Comparison of ENCODE assay signal across 13 mouse cellular contexts in the genomic region with DNA sequence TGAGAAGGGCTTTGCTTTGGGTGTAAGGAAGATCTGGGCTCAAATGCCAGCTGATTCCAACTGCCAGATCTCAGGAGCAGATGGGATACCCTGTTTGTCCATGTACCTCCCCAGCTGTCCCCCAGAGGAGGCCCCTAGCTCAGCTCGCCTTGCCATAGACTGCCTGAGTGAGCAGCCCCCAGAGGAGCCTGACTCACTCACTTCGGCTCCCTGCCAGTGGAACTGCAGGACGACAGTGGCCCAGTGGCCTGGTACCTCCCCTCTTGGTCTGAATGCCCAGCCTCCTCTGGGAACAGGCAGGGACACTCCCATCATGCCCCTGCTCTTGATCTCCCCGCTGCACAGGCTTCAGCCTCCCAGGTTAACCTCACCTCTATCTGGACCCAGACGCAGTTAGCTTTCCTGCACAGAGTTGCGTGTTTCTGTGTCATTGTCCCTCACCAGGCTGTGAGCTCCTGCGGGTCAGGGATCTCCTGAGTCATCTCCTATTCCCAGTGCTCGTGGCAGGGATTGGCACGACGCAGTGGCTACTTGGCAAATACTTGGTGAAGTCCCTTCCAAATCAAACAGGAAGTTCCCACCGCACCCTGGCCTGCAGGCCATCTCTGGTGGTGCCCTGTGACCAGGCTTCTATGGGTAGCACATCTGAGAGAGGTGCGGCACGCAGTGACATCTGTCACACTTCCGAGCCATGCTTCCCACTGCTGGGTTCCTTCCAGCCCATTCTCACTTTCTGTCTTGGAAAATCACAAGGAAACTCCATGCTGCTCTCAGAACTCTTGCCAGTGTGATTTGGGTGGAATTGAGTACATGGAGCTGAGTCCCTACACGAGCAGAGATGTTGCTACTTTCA. TPM values are rescaled to one million over a fixed set of nuclear protein-coding genes. Genes with fewer than 3 reads are reported as not detected.
DNase-seq lines count a peak whose midpoint lies in the region; ATAC-seq and TF ChIP-seq lines count a peak whose summit lies in the region.
"Had no signal": no experiment of that assay in that cellular context is flagged by ENCODE, and none has a peak within 500 bp of the region (broad histone marks: within the 10 kb centered on the region; RNA-seq: fewer than 3 reads in every experiment).

No protein-coding gene starts in this region.

- no peaks in the 10 kb centered on the region; the same call in 1 of the 2 replicates for H3K36me3 ChIP-seq in forebrain, postnatal 0 days (ENCODE audit: insufficient read depth)
- no peaks in the 10 kb centered on the region for H3K36me3 ChIP-seq in forebrain, embryonic 11.5 days (ENCODE audit: control insufficient read depth, insufficient read depth, low read length)
- H3K36me3 ChIP-seq: kidney, embryonic 15.5 days; stomach, embryonic 15.5 days had no signal

- H3K9ac ChIP-seq in forebrain, postnatal 0 days: no peak overlapping the region
- H3K9ac ChIP-seq in forebrain, embryonic 11.5 days (ENCODE audit: low read length): no peak overlapping the region
- H3K9ac ChIP-seq: kidney, embryonic 15.5 days; stomach, embryonic 15.5 days had no signal

- H3K27me3 ChIP-seq in forebrain, postnatal 0 days (ENCODE audit: insufficient read depth, low read length): no peaks in the 10 kb centered on the region
- no peaks in the 10 kb centered on the region for H3K27me3 ChIP-seq in forebrain, embryonic 11.5 days (ENCODE audit: control insufficient read depth, insufficient read depth, low read length)
- H3K27me3 ChIP-seq: kidney, embryonic 15.5 days; stomach, embryonic 15.5 days had no signal

- ATAC-seq in forebrain, postnatal 0 days: no peak
- no peak for ATAC-seq in forebrain, embryonic 11.5 days (replicated peaks; ENCODE audit: low FRiP score)

- peak; percentile 44 for DNase-seq in forebrain, postnatal 0 days
- no peak for DNase-seq in forebrain, embryonic 11.5 days (ENCODE audit: low spot score)
- peak; percentile 36 for DNase-seq in right cerebral cortex, postnatal 25 days
- DNase-seq in right cerebral cortex, postnatal 14 days: no peak
- DNase-seq in cerebellum, adult 9-11 months: peak; percentile 75
- peak; percentile 64 for DNase-seq in telencephalon, adult 2 months (ENCODE audit: low read depth, low spot score)
- DNase-seq in heart, postnatal 4 days: no peak
- no peak for DNase-seq in ovary, postnatal 10 days (ENCODE audit: low spot score)
- DNase-seq: gastrocnemius, adult 2 months; heart, postnatal 10 days had no signal

- H3K4me2 ChIP-seq in forebrain, postnatal 0 days (ENCODE audit: low read depth): no peak overlapping the region
- H3K4me2 ChIP-seq in forebrain, embryonic 11.5 days (ENCODE audit: low read depth, low read length, severe bottlenecking): no peak overlapping the region
- H3K4me2 ChIP-seq: kidney, embryonic 15.5 days; stomach, embryonic 15.5 days had no signal

- no peaks in the 10 kb centered on the region for H3K9me3 ChIP-seq in forebrain, postnatal 0 days (ENCODE audit: low read length)
- H3K9me3 ChIP-seq in forebrain, embryonic 11.5 days (ENCODE audit: control insufficient read depth, low read length): no peaks in the 10 kb centered on the region
- H3K9me3 ChIP-seq: kidney, embryonic 15.5 days; stomach, embryonic 15.5 days had no signal

- TF ChIP-seq CTCF in forebrain, postnatal 0 days (IDR thresholded peaks at IDR 0.05; ENCODE audit: low read depth): no peak

- no peak overlapping the region for H3K4me3 ChIP-seq in forebrain, postnatal 0 days (ENCODE audit: low read depth, low read length)
- no peak overlapping the region for H3K4me3 ChIP-seq in forebrain, embryonic 11.5 days (ENCODE audit: low read depth, low read length)
- H3K4me3 ChIP-seq: gastrocnemius, adult 2 months; kidney, embryonic 15.5 days; stomach, embryonic 15.5 days had no signal

- no peak overlapping the region for H3K27ac ChIP-seq in forebrain, postnatal 0 days (ENCODE audit: low read depth, low read length)
- H3K27ac ChIP-seq in forebrain, embryonic 11.5 days (ENCODE audit: low read depth, low read length): no peak overlapping the region
- H3K27ac ChIP-seq: gastrocnemius, adult 2 months; kidney, embryonic 15.5 days; stomach, embryonic 15.5 days had no signal

- 66% methylated on average over 15 of the region's 15 CpGs for WGBS in forebrain, postnatal 0 days
- 74% methylated on average over 15 of the region's 15 CpGs for WGBS in forebrain, embryonic 11.5 days

- H3K4me1 ChIP-seq in forebrain, postnatal 0 days (ENCODE audit: insufficient read depth): no peaks in the 10 kb centered on the region
- H3K4me1 ChIP-seq in forebrain, embryonic 11.5 days (replicated peaks; ENCODE audit: control insufficient read depth, insufficient read depth, low read length): no peaks in the 10 kb centered on the region; the same call in 1 of the 2 replicates
- H3K4me1 ChIP-seq: kidney, embryonic 15.5 days; stomach, embryonic 15.5 days had no signal

RNA-seq across cellular contexts. Expression of a gene that starts 40.8 kb away (rescaled TPM):
- 9.8 and 13.6 TPM in 2 replicates for total RNA-seq in forebrain, postnatal 0 days (2014; rRNA removed)
- 6.8 and 10.1 TPM in 2 replicates for polyA plus RNA-seq in forebrain, postnatal 0 days (2015; fragmentation: Nextera tagmentation; extraction: Ambion mirVana)
- 0.56 and 0.75 TPM in 2 replicates for polyA plus RNA-seq in forebrain, embryonic 11.5 days (2014; fragmentation: Nextera tagmentation; extraction: Ambion mirVana)
- total RNA-seq in heart, postnatal 4 days (2021): not detected
- total RNA-seq: gastrocnemius, adult 2 months; heart, postnatal 10 days had no signal
- polyA plus RNA-seq: liver, embryonic 16.5 days had no signal

Comparison
In these comparisons a context has a peak if more than half of its experiments do, and no peak if none do; other contexts are left out.
1. DNase-seq: peak in forebrain, postnatal 0 days (single experiment), right cerebral cortex, postnatal 25 days (single experiment), cerebellum, adult 9-11 months (single experiment) and telencephalon, adult 2 months (single experiment); none in forebrain, embryonic 11.5 days (single experiment), right cerebral cortex, postnatal 14 days (single experiment), heart, postnatal 4 days (single experiment) and ovary, postnatal 10 days (single experiment).
2. RNA of a gene that starts 40.8 kb away (total RNA-seq): 9.8 to 13.6 TPM in forebrain, postnatal 0 days; not detected in heart, postnatal 4 days; every median in the first group is over 10 times any median in the second.